Mouse (Mus musculus): ENCODE data around the gene Ppp1r27. TPM values are rescaled to one million over a fixed set of nuclear protein-coding genes. Genes with fewer than 3 reads are reported as not detected.

Ppp1r27 gene
- polyA plus RNA-seq, 1 experiment from 2014 or later = 0.57 TPM

DNA sequence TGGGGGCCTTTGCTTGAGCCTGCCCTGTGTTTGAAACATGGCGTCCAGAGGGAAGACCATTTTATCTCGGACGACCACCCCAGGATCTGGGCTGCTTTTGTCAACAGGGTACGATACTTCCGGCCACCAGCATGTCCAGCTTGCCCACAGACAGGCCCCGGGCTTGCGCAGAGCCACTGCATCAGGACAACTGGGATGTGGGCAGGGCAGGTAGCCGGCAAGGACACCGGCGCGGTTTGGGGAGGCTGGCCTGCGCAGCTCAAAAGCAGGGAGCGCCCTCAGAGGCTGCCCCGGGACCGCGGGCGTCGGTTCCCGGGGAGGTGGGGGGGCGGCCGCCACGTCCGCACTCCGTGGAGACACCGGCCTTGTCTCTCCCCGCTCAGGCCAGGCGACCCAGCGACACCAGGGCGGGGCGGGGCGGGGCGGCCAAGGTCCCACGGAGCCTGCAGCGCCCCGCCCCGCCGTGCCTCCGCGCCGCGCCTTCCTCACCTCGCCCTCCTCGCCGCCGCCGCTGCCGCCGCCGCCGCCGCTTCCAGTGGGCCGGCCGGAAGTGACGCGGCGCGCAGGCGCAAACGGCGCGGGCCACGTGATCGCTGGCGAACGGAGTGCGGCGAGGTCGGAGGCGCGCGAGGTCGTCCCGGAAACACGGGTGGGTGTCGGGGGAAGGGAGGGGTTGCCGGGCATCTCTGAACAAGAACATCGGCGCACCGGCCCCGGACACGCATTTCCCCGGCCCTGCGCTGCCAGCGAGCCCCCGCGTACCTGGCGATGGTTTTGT is 1.6 kb downstream of the Ppp1r27 start, which contains the start of gene Mcrip1:
Mcrip1 (minus strand) TSS at position 560 of the 778 bp plus-strand sequence.
- no peaks in the 10 kb centered on the region for H3K9me3 ChIP-seq (ENCODE audit: low read length)
- H3K4me3 ChIP-seq (ENCODE audit: low read length) = peak within 1 kb of the TSS; percentile 95
- H3K4me1 ChIP-seq (ENCODE audit: insufficient read depth, low read length) = peaks cover 32% of the 10 kb centered on the region
- peak within 1 kb of the TSS; percentile 97 for H3K9ac ChIP-seq (replicated peaks; ENCODE audit: low read length)
- H3K4me2 ChIP-seq (replicated peaks; ENCODE audit: low read depth, low read length) = peak within 1 kb of the TSS; percentile 95
- WGBS = under 1% methylated on average over 66 of the region's 87 CpGs
- H3K27ac ChIP-seq (ENCODE audit: low read length) = peak within 1 kb of the TSS; percentile 96
- no peaks in the 10 kb centered on the region for H3K27me3 ChIP-seq (ENCODE audit: insufficient read depth, low read length)
- ATAC-seq (ENCODE audit: low FRiP score, low TSS enrichment) = peak; percentile 86
- peaks cover 7% of the 10 kb centered on the region for H3K36me3 ChIP-seq (ENCODE audit: insufficient read depth, low read length)

DNA sequence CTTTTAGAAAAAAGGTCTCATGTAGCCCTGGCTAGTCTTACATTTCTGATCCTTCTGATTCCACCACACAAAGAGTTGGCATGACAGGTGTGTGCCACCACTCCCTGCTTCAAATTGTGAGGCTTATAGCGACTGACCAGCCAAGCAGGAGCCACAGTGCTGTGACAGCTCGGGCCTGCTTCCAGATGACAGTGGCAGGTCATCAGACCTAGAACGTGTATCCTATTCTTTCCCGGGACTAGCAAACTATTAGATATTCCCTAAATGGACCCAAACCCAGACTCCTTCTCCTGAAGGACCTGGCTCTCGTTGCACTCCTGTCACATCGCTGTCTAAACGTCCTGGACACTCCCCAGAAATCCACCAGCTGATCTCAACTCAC is 2.2 kb downstream of the Ppp1r27 start:
- H3K27me3 ChIP-seq (ENCODE audit: insufficient read depth, low read length) = no peaks in the 10 kb centered on the region
- 18% methylated on average over 7 of the region's 7 CpGs for WGBS
- H3K4me1 ChIP-seq (ENCODE audit: insufficient read depth, low read length) = peaks cover 32% of the 10 kb centered on the region
- no peak for ATAC-seq (ENCODE audit: low FRiP score, low TSS enrichment)
- H3K27ac ChIP-seq (ENCODE audit: low read length) = peak overlapping the region; percentile 96
- peak overlapping the region; percentile 97 for H3K9ac ChIP-seq (replicated peaks; ENCODE audit: low read length)
- H3K4me3 ChIP-seq (ENCODE audit: low read length) = peak overlapping the region; percentile 95
- H3K4me2 ChIP-seq (replicated peaks; ENCODE audit: low read depth, low read length) = peak overlapping the region; percentile 95
- no peaks in the 10 kb centered on the region for H3K9me3 ChIP-seq (ENCODE audit: low read length)
- H3K36me3 ChIP-seq (ENCODE audit: insufficient read depth, low read length) = peaks cover 12% of the 10 kb centered on the region

DNA sequence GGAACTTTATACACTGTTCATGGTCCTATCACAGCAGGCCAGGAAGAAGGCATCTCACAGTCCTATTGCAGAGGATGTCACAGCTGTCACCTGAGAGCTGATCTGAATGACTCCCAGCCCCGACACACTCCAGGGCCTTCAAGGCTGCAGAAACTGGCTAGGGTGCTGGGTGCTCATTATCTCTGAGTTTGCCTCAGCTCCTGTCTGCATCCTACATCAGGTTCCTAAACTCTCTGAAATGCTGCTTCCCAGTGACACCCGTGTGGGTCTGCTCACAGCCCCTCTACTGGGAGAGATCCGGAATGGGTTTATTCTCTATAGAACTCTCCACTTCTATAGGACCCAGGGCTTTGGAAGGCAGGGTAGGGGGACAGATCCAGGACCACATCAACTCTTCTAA is 2.7 kb downstream of the Ppp1r27 start:
- H3K27me3 ChIP-seq (ENCODE audit: insufficient read depth, low read length) = no peaks in the 10 kb centered on the region
- peaks cover 32% of the 10 kb centered on the region for H3K4me1 ChIP-seq (ENCODE audit: insufficient read depth, low read length)
- H3K27ac ChIP-seq (ENCODE audit: low read length) = no peak overlapping the region
- no peaks in the 10 kb centered on the region for H3K9me3 ChIP-seq (ENCODE audit: low read length)
- peak overlapping the region; percentile 95 for H3K4me3 ChIP-seq (ENCODE audit: low read length)
- H3K36me3 ChIP-seq (ENCODE audit: insufficient read depth, low read length) = peaks cover 18% of the 10 kb centered on the region
- ATAC-seq (ENCODE audit: low FRiP score, low TSS enrichment) = no peak
- WGBS = 69% methylated on average over 3 of the region's 3 CpGs
- peak overlapping the region; percentile 95 for H3K4me2 ChIP-seq (replicated peaks; ENCODE audit: low read depth, low read length)
- H3K9ac ChIP-seq (replicated peaks; ENCODE audit: low read length) = peak overlapping the region; percentile 97

DNA sequence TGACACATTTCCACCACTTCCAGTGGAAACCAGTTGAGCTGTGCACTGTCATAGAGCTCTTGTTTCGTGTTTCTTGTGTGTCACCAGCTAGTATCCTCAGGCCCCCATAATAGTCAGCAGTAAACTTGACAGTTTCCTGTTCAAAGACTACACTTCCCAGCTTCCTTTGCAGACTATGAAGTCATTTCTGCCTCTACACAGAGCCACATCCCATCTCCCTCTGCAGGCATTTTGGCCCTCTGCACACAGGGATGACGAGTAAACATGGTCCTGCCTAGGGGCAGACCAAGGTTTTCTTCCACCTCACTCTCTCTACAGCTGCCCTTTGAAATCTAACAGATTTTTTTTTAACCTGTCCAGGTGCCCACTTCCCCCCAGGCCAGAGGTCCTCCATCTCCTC is 3.5 kb downstream of the Ppp1r27 start:
- no peak overlapping the region for H3K4me2 ChIP-seq (replicated peaks; ENCODE audit: low read depth, low read length)
- no peak for ATAC-seq (ENCODE audit: low FRiP score, low TSS enrichment)
- peak overlapping the region; percentile 40; the same call in 1 of the 2 replicates for H3K9ac ChIP-seq (replicated peaks; ENCODE audit: low read length)

DNA sequence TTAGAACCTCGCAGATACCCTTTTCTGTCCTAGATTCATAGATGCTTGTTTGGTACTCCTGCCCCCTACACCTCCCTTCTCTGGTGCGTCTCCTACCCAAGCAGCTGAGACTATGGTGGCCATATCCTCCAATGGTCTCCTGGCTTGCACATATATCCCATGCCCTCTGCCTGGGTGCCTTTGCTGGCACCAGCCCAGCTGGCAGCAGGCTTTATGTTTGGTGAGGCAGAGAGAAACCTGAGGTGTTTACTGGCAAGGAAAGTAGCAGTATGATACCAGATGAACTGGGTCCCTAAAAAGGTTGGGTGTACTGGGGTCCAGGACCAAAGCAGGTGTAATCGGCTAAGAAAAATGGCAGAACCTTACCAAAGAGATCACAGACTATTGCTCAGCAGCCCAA is 5.0 kb downstream of the Ppp1r27 start:
- Histone ChIP-seq H3K9me3 (ENCODE audit: low read length) (no peaks in the 10 kb centered on the region), H3K4me3 (ENCODE audit: low read length) (no peak overlapping the region), H3K4me1 (ENCODE audit: insufficient read depth, low read length) (peaks cover 32% of the 10 kb centered on the region), H3K27ac (ENCODE audit: low read length) (no peak overlapping the region), H3K27me3 (ENCODE audit: insufficient read depth, low read length) (no peaks in the 10 kb centered on the region), H3K9ac (replicated peaks; ENCODE audit: low read length) (peak overlapping the region; percentile 9), H3K4me2 (replicated peaks; ENCODE audit: low read depth, low read length) (no peak overlapping the region), H3K36me3 (ENCODE audit: insufficient read depth, low read length) (peaks cover 30% of the 10 kb centered on the region)
- 90% methylated on average over 3 of the region's 3 CpGs for WGBS
- ATAC-seq (ENCODE audit: low FRiP score, low TSS enrichment) = no peak

More for the DNA sequence above, 3.5 kb downstream of the Ppp1r27 start:
- Histone ChIP-seq H3K4me3 (ENCODE audit: low read length) (no peak overlapping the region), H3K27me3 (ENCODE audit: insufficient read depth, low read length) (no peaks in the 10 kb centered on the region), H3K4me1 (ENCODE audit: insufficient read depth, low read length) (peaks cover 32% of the 10 kb centered on the region), H3K9me3 (ENCODE audit: low read length) (no peaks in the 10 kb centered on the region), H3K36me3 (ENCODE audit: insufficient read depth, low read length) (peaks cover 26% of the 10 kb centered on the region), H3K27ac (ENCODE audit: low read length) (no peak overlapping the region)
- 67% methylated on average over 2 of the region's 2 CpGs for WGBS

DNA sequence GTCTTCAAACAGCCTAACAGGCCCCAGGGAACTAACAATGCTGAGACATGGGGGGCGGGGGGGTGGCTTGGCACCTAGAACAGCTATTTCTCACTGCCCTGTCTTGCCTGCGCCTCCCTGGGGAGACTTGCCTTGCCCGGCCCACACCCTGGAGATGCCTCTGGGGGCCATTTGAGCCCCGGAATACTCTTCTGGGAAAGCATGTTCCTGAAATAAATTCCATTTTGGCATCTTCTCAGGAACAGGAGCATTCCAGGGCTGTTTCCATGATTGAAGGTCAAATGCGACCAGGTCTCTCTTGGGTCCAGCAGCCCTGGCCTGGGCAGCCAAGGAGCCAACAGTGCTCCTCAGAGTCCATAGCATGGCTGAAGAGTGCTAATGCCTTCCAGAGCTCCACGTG is 8.6 kb downstream of the Ppp1r27 start:
- no peak for ATAC-seq (ENCODE audit: low FRiP score, low TSS enrichment)
- Histone ChIP-seq H3K4me1 (ENCODE audit: insufficient read depth, low read length) (peaks cover 40% of the 10 kb centered on the region), H3K9ac (replicated peaks; ENCODE audit: low read length) (no peak overlapping the region), H3K9me3 (ENCODE audit: low read length) (no peaks in the 10 kb centered on the region), H3K4me2 (replicated peaks; ENCODE audit: low read depth, low read length) (no peak overlapping the region), H3K36me3 (ENCODE audit: insufficient read depth, low read length) (peaks cover 30% of the 10 kb centered on the region), H3K4me3 (ENCODE audit: low read length) (no peak overlapping the region), H3K27ac (ENCODE audit: low read length) (no peak overlapping the region), H3K27me3 (ENCODE audit: insufficient read depth, low read length) (no peaks in the 10 kb centered on the region)
- 83% methylated on average over 6 of the region's 6 CpGs for WGBS

DNA sequence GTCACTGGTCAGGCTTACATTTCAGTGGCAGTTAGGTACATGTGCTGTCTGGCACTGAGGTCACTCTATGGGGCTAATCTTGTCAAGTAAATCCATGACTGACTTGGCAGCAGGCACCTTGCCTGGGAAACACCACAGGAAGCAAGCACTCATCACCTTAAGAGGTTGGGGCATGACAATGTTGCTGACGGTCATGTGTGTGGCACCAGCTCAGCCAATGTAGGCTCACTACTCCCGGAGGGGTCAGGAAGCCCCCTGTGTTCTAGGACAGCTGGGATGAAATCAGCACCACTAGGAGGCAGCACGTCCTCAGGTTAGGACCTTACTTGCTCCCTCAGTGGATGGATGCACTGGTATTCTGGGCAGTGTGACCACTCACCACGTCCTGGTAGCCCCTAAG is 9.0 kb downstream of the Ppp1r27 start:
- no peak overlapping the region for H3K9ac ChIP-seq (replicated peaks; ENCODE audit: low read length)
- no peaks in the 10 kb centered on the region for H3K9me3 ChIP-seq (ENCODE audit: low read length)
- H3K36me3 ChIP-seq (ENCODE audit: insufficient read depth, low read length) = peaks cover 30% of the 10 kb centered on the region
- 48% methylated on average over 4 of the region's 4 CpGs for WGBS
- no peak overlapping the region for H3K4me2 ChIP-seq (replicated peaks; ENCODE audit: low read depth, low read length)
- H3K4me3 ChIP-seq (ENCODE audit: low read length) = no peak overlapping the region
- H3K4me1 ChIP-seq (ENCODE audit: insufficient read depth, low read length) = peaks cover 40% of the 10 kb centered on the region
- no peaks in the 10 kb centered on the region for H3K27me3 ChIP-seq (ENCODE audit: insufficient read depth, low read length)
- no peak for ATAC-seq (ENCODE audit: low FRiP score, low TSS enrichment)
- no peak overlapping the region for H3K27ac ChIP-seq (ENCODE audit: low read length)

DNA sequence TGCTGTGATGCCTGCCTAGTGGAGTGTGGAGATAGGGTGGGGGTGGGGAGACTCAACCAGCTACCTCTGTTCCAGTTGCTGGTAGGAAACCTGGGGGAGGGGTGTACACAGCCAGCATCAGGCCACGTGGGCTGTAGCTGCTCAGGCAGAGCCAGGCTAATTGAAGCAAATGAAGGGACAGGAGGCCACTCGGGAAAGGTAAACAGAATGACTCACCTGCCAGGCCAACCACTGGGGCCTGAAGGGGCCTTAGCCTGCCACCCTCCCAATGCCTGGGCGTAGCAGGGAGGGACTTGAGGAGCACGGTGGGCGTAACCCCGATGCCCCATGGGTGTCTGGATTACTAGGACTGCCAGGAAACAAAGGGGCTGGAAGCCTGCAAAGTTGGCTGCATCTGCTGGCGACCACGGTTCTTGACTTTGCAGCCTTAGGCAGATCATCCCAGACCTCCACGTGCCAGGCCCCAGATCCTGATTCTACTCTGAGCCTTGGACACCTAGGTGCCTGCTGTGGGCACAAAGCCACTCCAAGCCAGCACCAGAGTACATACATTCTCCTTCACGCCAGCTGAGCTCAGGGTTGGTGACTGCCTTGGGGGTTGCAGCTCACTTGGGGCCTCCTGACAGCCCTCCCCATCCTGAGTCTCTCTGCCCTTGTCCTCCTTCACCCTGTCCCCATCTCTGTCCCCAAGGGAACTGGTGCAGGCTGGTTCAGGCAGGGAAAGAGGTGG is 11.5 kb downstream of the Ppp1r27 start:
- Histone ChIP-seq H3K4me1 (ENCODE audit: insufficient read depth, low read length) (peaks cover 27% of the 10 kb centered on the region), H3K4me3 (ENCODE audit: low read length) (no peak overlapping the region), H3K27ac (ENCODE audit: low read length) (peak overlapping the region; percentile 90), H3K36me3 (ENCODE audit: insufficient read depth, low read length) (peaks cover 24% of the 10 kb centered on the region), H3K9me3 (ENCODE audit: low read length) (no peaks in the 10 kb centered on the region), H3K9ac (replicated peaks; ENCODE audit: low read length) (peak overlapping the region; percentile 63), H3K27me3 (ENCODE audit: insufficient read depth, low read length) (no peaks in the 10 kb centered on the region), H3K4me2 (replicated peaks; ENCODE audit: low read depth, low read length) (peak overlapping the region; percentile 33; the same call in 1 of the 2 replicates)
- 11% methylated on average over 10 of the region's 10 CpGs for WGBS
- peak; percentile 93 for ATAC-seq (ENCODE audit: low FRiP score, low TSS enrichment)

DNA sequence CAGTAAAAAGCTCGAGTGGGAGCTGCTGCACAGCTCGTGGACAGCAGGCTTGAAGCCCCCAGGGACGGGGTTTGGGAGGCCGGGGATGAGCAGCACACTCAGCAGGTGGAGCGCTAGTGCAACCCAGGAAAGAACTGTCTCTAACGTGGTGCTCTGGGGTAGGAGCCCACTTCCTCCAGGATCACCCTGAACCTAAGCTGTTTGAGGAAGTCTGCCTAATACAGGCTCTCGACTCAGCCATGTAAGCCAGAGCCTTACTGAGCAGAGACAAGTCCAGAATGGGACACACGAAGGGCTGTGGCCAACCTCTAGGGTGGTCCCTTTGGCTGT is 12.0 kb downstream of the Ppp1r27 start:
- Histone ChIP-seq H3K4me2 (replicated peaks; ENCODE audit: low read depth, low read length) (no peak overlapping the region), H3K4me3 (ENCODE audit: low read length) (no peak overlapping the region), H3K36me3 (ENCODE audit: insufficient read depth, low read length) (peaks cover 19% of the 10 kb centered on the region), H3K27ac (ENCODE audit: low read length) (peak overlapping the region; percentile 90), H3K9me3 (ENCODE audit: low read length) (no peaks in the 10 kb centered on the region), H3K4me1 (ENCODE audit: insufficient read depth, low read length) (peaks cover 27% of the 10 kb centered on the region), H3K27me3 (ENCODE audit: insufficient read depth, low read length) (no peaks in the 10 kb centered on the region), H3K9ac (replicated peaks; ENCODE audit: low read length) (peak overlapping the region; percentile 38)
- ATAC-seq (ENCODE audit: low FRiP score, low TSS enrichment) = no peak
- WGBS = 40% methylated on average over 8 of the region's 8 CpGs

DNA sequence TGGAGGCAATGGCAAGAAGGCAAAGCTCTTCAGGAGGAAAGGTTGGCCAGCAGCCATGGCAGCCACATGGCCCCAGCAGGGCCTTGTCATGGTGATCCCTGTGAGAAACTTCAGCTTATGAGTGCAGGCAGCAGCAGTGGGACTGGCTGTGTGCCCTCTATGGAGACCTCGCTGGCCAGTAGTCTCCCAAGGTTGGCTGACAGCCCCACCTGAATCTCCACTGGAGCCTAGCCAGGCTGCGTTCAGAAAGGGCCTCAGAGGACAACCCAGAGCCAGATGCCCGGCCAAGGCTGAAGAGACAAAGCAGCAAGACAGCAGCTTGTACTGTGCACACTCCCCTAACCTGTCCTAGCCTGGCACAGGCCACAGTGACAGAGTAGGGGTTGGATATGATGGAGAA is 12.4 kb downstream of the Ppp1r27 start:
- no peak for ATAC-seq (ENCODE audit: low FRiP score, low TSS enrichment)
- 45% methylated on average over 3 of the region's 3 CpGs for WGBS

More for the DNA sequence above, 12.4 kb downstream of the Ppp1r27 start:
- Histone ChIP-seq H3K9ac (replicated peaks; ENCODE audit: low read length) (peak overlapping the region; percentile 38), H3K4me3 (ENCODE audit: low read length) (no peak overlapping the region), H3K27ac (ENCODE audit: low read length) (peak overlapping the region; percentile 90), H3K27me3 (ENCODE audit: insufficient read depth, low read length) (no peaks in the 10 kb centered on the region), H3K4me1 (ENCODE audit: insufficient read depth, low read length) (peaks cover 27% of the 10 kb centered on the region), H3K9me3 (ENCODE audit: low read length) (no peaks in the 10 kb centered on the region), H3K4me2 (replicated peaks; ENCODE audit: low read depth, low read length) (no peak overlapping the region), H3K36me3 (ENCODE audit: insufficient read depth, low read length) (peaks cover 14% of the 10 kb centered on the region)
